Mouse (Mus musculus) retina, adult 2 months (tissue): ENCODE results near the gene Card9.

Experiments
- DNase-seq: peaks from one replicate; pipeline ENCODE4 v3.0.0-alpha.2; 2012; ENCODE audit warnings: low read depth, low spot score

Gene Card9

GRCm38 (mm10) chr2:26325386-26326181, 35.1 kb downstream of the Card9 start:
- peak; percentile 62 for DNase-seq

DNA sequence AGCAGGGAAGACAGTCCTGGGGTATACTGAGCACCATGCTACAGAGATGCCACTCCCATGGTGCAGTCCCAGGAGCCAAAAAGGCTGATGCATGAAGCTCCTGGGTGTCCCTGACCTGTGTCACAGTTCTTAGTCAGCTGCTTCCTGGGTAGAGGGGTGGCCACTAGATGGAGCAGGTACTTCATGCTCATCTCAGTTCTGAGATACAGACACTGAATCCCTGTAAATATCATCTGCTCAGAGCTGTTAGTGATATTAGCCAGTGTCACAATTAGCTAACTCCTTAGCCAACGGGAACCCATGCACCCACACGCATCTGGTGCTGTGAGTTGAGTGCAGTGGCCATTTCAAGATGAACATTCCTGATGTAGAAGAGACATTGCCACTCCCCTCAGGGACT, 35.8 kb downstream of the Card9 start:
- DNase-seq, result no peak

DNA sequence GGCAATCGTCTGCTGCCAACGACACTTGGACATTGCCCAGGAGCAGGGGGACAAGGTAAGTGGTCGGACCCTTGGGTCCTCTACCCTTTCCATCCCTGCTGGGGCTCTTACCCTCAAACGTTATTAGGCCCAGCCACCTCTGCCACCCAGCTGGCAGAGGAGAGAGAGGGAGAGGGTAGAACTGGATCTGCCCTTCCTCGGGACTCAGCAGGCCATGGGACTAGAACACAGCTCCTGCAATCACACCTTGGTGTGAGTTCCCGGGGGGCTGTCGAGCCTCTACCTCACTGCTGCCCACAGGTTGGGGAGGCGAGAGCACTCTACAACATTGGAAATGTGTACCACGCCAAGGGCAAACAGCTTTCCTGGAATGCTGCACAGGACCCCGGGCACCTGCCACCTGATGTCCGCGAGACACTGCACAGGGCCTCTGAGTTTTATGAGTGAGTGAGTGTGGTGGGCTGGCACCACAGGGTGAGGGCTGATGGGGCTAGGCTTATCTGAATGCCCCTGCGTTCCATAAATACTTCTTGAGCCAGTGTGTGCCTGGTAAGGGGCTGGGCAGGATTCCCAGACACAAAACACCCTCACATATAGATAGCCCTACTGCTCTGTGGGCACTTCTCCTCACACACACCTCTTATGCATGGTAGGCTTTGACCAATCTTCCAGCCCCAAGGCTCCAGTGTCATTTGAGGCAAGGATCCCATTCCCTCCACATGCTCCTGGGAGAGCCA, 37.0 kb downstream of the Card9 start:
- DNase-seq, result no peak

GRCm38 (mm10) chr2:26320245-26321185, 40.2 kb downstream of the Card9 start:
- no peak for DNase-seq

- peak; percentile 66 for DNase-seq
Measured at GRCm38 (mm10) chr2:26319519-26320244, 41.0 kb downstream of the Card9 start.

DNA sequence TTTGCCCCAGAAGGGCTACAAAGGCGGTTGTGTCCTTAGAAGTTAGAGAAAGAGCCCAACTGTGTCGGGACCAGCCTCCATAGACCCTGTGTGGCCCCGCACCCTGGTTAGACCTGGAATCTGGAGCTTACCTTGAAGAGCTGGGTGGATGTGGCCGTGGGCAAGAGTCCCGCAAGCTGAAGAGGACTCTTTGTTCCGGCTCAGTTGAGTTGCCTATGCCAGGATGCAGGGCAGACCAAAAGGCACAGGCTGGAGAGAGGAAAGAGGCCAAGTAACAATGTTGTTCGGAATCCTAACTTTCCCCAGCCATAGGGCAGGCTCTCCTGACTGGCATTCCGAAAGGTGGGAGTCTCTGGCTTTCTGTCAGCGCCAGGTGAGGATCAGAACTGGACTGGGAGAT, 41.6 kb downstream of the Card9 start:
- no peak for DNase-seq

DNA sequence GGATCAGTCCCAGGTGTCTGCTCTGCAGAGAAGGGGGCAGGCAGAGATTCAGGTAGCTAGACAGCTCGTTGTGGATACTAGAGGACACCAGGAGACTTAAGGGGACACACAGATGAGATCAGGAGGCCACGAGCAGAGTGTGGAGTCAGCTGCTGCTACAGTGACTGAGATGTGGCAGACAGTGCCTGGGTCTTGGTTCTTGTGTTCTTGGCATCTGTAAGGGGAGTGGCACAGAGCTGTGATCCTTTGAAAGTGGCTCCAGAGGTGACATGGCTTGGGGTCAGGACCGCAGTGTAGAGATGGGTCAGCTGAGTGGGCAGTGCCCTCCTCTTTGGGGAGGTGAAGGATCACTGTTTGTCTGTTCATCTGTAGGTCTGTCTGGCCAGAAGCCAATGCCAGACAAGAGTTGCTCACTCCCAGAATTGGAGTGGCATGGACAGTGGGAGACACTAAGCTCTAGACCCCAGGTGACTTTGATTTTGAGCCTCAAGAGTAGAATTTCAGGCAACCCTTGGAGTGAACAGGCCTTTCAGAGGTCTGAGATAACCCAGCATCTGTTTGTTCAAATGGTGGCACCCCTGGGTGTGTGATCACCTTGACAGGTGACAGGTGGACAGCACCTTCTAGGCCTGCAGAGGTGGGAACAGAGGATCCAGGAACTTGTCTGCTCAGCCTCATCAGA, 42.6 kb downstream of the Card9 start:
- DNase-seq, result no peak

DNA sequence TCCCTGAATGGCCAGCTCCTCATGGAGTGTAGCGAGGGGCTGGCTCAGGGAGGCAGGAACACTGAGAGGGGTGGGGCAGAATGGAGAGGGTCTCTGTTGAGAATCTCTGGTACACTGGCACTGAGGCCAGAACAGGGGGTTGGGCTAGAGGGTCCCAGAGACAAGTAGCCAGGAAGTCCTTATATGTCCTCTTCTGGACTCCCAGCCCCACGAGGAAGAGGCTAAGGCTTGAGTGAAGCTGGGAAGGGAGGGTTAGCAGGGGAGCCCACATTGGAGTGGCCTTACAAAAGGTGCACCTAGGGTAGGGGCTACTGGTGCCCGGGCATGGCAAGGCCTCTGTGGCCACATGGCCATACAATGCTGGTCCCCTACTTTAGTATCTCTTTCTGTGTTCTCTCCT, 43.3 kb downstream of the Card9 start:
- DNase-seq, result no peak

GRCm38 (mm10) chr2:26316576-26317246, 44.0 kb downstream of the Card9 start:
- no peak for DNase-seq

DNA sequence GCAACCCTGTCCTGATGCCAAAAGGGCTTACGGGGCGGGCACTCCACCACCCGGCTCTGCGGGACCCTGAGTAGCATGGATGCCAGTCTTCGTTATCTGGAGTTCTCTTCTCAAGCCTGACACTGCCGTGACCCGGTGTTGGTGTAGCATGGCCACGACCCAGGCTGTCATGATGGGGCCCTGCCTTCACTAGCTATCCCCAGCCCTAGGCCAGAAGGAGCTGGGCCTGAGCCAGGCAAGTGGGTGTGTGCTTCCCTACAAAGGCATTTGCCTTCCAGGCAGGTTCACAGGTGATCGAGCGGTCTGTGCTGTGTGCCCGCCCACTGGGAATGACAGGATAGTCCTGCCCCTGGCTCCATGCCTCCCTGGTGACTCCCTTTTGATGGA, 44.8 kb downstream of the Card9 start:
- DNase-seq, result no peak

GRCm38 (mm10) chr2:26315072-26315924, 45.4 kb downstream of the Card9 start, which contains the start of gene Gpsm1:
TSS of gene Gpsm1 (plus strand) at chr2:26315515.
- DNase-seq, result no peak

DNA sequence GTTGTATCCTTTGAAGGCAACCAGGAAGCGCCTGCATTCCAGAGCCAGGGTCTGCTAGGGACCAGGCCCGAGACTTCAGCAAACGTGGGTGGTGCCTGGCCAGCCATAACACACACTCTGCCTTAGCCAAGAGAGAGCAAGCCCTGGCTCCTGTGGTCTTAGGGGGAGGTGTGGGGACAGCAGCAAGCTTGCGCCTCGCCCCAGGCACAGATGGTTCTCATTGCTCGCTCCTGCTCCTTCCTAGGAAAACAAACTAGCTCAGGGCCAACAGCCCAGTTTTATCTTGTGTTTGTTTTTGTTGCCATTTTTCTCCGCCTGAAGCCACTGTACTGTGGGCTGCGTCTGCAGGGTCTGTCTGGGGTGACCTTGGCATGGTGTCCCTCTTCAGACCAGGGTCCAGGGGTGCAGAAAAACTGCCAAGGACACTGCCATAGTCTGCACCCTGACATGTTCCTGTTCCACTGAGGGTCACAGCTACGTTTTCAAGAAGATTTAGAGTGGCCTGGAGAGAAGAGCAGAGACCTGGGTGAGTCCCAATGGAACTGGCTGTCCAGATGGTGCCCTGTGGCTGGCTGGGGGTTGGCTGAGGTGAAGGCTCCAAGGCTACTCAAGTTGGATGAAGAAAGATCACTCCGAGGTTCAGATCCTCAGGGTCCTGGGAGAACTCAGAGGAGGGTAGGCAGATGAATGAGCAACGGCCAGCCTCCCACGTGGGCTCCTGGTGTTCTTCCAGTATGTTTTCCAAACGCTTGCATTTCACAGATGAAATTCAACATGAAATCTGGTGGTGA, 46.2 kb downstream of the Card9 start:
- no peak for DNase-seq

- no peak for DNase-seq
Measured at GRCm38 (mm10) chr2:26313394-26313793, 47.3 kb downstream of the Card9 start.

- no peak for DNase-seq
Measured at GRCm38 (mm10) chr2:26312812-26313211, 47.9 kb downstream of the Card9 start.

- DNase-seq, result no peak
Measured at GRCm38 (mm10) chr2:26311936-26312335, 48.8 kb downstream of the Card9 start.

GRCm38 (mm10) chr2:26309739-26310138, 51.0 kb downstream of the Card9 start:
- no peak for DNase-seq

GRCm38 (mm10) chr2:26306702-26307101, 54.0 kb downstream of the Card9 start:
- no peak for DNase-seq

DNA sequence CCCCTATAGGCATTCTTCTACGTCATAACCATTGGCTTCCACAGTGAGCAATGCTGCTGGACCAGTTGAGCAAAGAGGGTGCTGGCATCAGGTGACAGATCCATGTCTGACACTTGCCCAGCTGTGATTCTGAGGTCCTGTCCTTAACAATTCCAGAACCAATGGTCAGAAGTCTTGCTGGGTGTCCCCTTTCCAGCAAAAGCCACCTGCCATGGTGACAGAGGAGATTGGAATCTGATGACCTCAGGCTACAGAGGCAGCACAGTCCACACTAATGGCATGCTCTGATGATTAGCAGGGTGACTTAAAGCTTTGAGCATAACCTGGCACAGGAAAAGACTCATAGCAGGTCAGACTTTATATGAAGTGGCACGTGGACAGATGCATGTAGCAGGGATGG, 55.2 kb downstream of the Card9 start:
- DNase-seq, result no peak
